Mouse (Mus musculus) urinary bladder, postnatal 4 days (tissue): Measurements from ENCODE around the gene Rbms3.

ENCODE experiments used
- DNase-seq, 2 experiments: peaks; one replicate each; pipeline ENCODE4 v3.0.0; 2021 to 2022; ENCODE audit warnings: low spot score in 2 of 2

Rbms3 gene

GRCm38 (mm10) chr9:116524386-116524785 is 1105.3 kb downstream of the Rbms3 start:
- no peak for DNase-seq
